Mouse (Mus musculus) bone marrow macrophage, adult 2 months (primary cell): ENCODE results near the gene Dpp9.

Experiments used
- CTCF ChIP-seq: IDR thresholded peaks from 2 replicates; pipeline ENCODE4 v1.5.1; 2012; ENCODE audit warnings: low read depth, mild to moderate bottlenecking, low read length, moderate library complexity
- POLR2A ChIP-seq: IDR thresholded peaks from 2 replicates; pipeline ENCODE4 v1.6.1; 2012; ENCODE audit warnings: mild to moderate bottlenecking, low read depth, low read length, borderline replicate concordance

DNA sequence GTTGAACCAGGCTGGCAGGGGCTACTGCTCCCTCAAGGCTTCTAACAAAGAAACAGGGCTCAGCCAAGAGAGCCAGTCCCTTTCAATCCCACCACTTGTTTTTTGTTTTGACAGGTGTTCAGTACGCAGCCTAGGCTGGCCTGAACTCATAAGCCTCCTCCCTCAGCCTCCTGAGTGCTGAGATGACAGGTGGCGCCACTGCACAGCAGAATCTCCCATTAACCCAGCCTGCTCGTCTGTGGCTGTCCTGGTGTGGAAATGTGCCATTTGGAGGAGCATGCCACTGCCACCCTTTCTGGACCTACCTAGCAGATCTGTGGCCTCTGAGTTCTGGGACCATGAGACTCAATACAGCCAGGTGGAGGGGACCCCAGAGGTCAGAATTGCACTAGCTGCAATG lies 15.0 kb downstream of the Dpp9 start:
- no peak for TF ChIP-seq CTCF
- no peak for TF ChIP-seq POLR2A
